Mouse (Mus musculus) forebrain, postnatal 0 days (tissue): ENCODE measurements around the gene Dazap1. TPM values are rescaled to one million over a fixed set of nuclear protein-coding genes. Genes with fewer than 3 reads are reported as not detected.
"Not testable (repeated sequence)": the region's sequence is repeated elsewhere in the genome, so short reads cannot be mapped to it uniquely, and the experiment has no call there.

Source experiments
- ATAC-seq: fragments of 200-750 bp; cut with Nextera tagmentation; 2 replicates; pipeline ENCODE4 v1.8.0; 2017; ENCODE audit warnings: mild to moderate bottlenecking, moderate library complexity
- DNase-seq: peaks from one replicate; pipeline ENCODE4 v3.0.0-alpha.2; 2015
- H3K27ac ChIP-seq: fragments of 300-500 bp; sonication (generic); 2 replicates; pipeline ENCODE4 v1.5.1; 2014; ENCODE audit warnings: low read depth, mild to moderate bottlenecking, antibody characterized with exemption, low read length, moderate library complexity, mixed read lengths
- H3K27me3 ChIP-seq: fragments of 300-500 bp; sonication (generic); 2 replicates; pipeline ENCODE4 v1.6.1; 2014; ENCODE audit warnings: mild to moderate bottlenecking, low read length, mixed read lengths; ENCODE audit not compliant: insufficient read depth
- H3K36me3 ChIP-seq: fragments of 300-500 bp; sonication (generic); 2 replicates; pipeline ENCODE4 v1.6.1; 2014; ENCODE audit warnings: mild to moderate bottlenecking, moderate library complexity; ENCODE audit not compliant: insufficient read depth
- H3K4me1 ChIP-seq: fragments of 300-500 bp; sonication (generic); 2 replicates; pipeline ENCODE4 v1.6.1; 2014; ENCODE audit warnings: antibody characterized with exemption; ENCODE audit not compliant: insufficient read depth
- H3K4me2 ChIP-seq: fragments of 300-500 bp; sonication (generic); 2 replicates; pipeline ENCODE4 v1.6.1; 2014; ENCODE audit warnings: low read depth, mild to moderate bottlenecking, moderate library complexity
- H3K4me3 ChIP-seq: fragments of 300-500 bp; sonication (generic); 2 replicates; pipeline ENCODE4 v1.5.1; 2014; ENCODE audit warnings: low read depth, low read length, mixed read lengths
- H3K9ac ChIP-seq: fragments of 300-500 bp; sonication (generic); 2 replicates; pipeline ENCODE4 v1.6.1; 2014; ENCODE audit warnings: mild to moderate bottlenecking
- H3K9me3 ChIP-seq: fragments of 300-500 bp; sonication (generic); 2 replicates; pipeline ENCODE4 v1.6.1; 2016; ENCODE audit warnings: low read length
- CTCF ChIP-seq: sonication (generic); IDR thresholded peaks from 2 replicates; pipeline ENCODE4 v1.5.1; 2016; ENCODE audit warnings: antibody characterized with exemption, control low read depth, low read depth
- WGBS: fragments of 180-500 bp; shearing (Covaris S2); extraction: QIAGEN DNeasy Blood & Tissue Kit; methylation state at CpG from one replicate; pipeline ENCODE4 v1.1.7; 2014; 5-methylcytosine and 5-hydroxymethylcytosine counted together
- polyA plus RNA-seq: library from polyadenylated mRNA; unstranded; fragments of >200 nt; fragmentation: Nextera tagmentation; extraction: Ambion mirVana; gene quantifications from 2 replicates; pipeline ENCODE4 v1.2.1, GENCODE M21; 2015
- total RNA-seq: library from RNA; depleted of rRNA; stranded (reverse); fragments of >200 nt; gene quantifications from 2 replicates; pipeline ENCODE4 v1.2.3, GENCODE M21; 2014; rRNA removed

Dazap1 gene
- total RNA-seq (120 and 122 TPM in 2 replicates), polyA plus RNA-seq (42.4 and 46.1 TPM in 2 replicates)

DNA sequence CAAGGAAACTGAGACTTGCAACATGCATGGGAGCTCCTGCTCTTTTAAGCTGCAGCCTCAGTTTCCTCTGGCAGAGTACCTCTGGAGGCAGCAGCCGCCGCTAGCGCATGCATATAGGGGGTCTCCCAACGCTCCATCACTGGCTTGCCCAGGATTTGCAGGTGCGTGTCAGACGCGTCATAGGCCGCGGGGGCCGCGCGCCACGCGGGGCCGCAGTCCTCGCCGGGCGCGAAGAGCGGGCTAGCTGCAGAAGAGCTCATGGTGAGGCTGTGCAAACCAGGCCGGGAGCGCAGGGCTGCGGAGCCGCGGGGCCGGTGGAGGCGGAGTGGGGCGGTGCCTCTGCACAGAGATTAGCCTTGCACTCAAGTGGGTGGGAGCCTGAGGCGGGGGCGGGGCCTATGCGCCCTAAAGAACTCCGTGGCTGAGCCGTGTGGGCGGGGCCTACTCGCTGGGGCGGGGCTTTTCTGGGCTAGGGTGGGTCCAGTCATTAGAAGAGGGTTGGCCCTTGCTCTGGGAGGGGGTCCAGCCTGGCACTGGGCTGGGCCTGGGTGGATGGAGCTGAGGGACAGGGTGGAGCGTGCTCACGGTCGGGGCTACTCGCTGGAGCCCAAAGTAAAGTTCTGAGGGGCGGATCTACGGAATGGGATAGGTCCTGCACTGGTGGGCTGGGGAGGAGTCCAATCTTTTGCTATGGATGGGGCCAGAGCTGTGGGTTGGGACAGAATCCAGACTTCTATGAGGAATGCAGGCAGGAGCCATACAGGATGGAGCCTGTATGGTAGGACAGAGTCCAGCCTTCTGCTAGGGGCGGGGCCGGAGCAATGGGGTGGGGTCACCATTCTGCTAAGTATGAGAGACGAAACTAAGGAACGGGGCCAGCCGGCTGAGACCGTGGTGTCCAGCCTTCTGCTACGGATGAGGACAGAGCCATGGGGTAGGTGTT lies at the start of gene Dazap1, which contains the start of gene Gamt:
Gene Dazap1 (plus strand): TSS at position 845 of the 943 bp plus-strand sequence.
Gene Gamt (minus strand): TSS at position 371 of the 943 bp plus-strand sequence.
- peak; percentile 4; the same call in 1 of the 2 replicates for TF ChIP-seq CTCF
- H3K4me2 ChIP-seq, result peak within 1 kb of the TSS; percentile 79
- ATAC-seq (peak; percentile 75), DNase-seq (peak; percentile 93)
- 1% methylated on average over 45 of the region's 49 CpGs for WGBS
- peak within 1 kb of the TSS; percentile 79 for H3K27ac ChIP-seq
- H3K4me3 ChIP-seq, result peak within 1 kb of the TSS; percentile 40
- H3K9me3 ChIP-seq, result no peaks in the 10 kb centered on the region
- no peaks in the 10 kb centered on the region for H3K27me3 ChIP-seq
- peaks cover 8% of the 10 kb centered on the region; the same call in 1 of the 2 replicates for H3K4me1 ChIP-seq
- peaks cover 18% of the 10 kb centered on the region for H3K36me3 ChIP-seq
- peak within 1 kb of the TSS; percentile 47 for H3K9ac ChIP-seq

DNA sequence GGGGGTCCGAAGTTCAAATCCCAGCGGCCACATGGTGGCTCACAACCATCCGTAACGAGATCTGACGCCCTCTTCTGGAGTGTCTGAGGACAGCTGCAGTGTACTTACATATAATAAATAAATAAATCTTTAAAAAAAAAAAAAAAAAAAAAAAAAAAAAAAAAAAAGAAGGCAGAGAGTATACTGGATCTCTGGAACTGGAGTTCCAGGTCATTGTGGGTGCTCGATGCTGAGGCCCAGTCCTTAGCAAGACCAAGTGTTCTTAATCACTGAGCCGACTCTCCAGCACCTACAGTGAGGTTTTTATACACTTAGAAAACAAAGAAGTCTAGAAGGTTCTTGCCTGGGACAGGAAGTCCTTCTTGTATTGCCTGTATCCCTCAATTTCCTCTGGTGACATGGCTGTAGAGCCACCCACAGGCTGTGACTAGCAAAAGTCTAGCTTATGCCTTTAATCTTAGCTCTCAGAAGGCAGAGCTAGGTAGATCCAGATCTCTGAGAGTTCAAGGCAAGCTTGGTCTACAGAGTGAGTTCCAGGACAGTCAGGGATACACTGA lies 49.7 kb upstream of the Dazap1 start:
- H3K27ac ChIP-seq, ATAC-seq, H3K9ac ChIP-seq, H3K4me1 ChIP-seq, H3K4me3 ChIP-seq, DNase-seq, H3K9me3 ChIP-seq, H3K27me3 ChIP-seq, H3K4me2 ChIP-seq, H3K36me3 ChIP-seq: not testable (repeated sequence)
- WGBS, result 70% methylated on average over 7 of the region's 7 CpGs

GRCm38 (mm10) chr10:80215048-80215772 lies 46.1 kb upstream of the Dazap1 start:
- WGBS, result 19% methylated on average over 16 of the region's 16 CpGs
- DNase-seq, result no peak
- ATAC-seq, result no peak
- Histone ChIP-seq H3K27ac (0 out of 2 replicates have a peak overlapping the region, but pooled peaks have one; percentile 21), H3K4me2 (no peak overlapping the region), H3K27me3 (no peaks in the 10 kb centered on the region), H3K4me1 (no peaks in the 10 kb centered on the region), H3K9ac (peak overlapping the region; percentile 28; the same call in 1 of the 2 replicates), H3K36me3 (no peaks in the 10 kb centered on the region), H3K4me3 (no peak overlapping the region), H3K9me3 (no peaks in the 10 kb centered on the region)
- TF ChIP-seq CTCF, result no peak

- TF ChIP-seq CTCF, result no peak
- WGBS, result 44% methylated on average over 6 of the region's 9 CpGs
These were observed 40.6 kb upstream of the Dazap1 start for GRCm38 (mm10) chr10:80220676-80221075.

DNA sequence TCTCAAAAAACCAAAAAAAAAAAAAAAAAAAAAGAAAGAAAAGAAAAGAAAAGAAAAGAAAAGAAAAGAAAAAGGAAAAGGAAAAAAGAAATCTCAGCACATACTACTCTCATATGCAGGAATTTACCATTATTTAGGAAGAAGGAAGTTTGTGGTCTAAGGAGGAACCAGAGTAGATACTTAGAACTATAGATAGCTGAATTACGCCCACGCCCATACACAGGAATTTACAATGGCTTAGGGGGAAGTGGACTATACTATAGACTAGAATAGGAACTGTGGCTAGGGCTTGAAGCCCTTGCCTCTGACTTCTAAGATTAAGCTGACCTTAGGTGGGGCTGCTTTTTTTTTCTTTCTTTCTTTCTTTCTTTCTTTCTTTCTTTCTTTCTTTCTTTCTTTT lies 38.1 kb upstream of the Dazap1 start:
- not testable (repeated sequence) for H3K4me3 ChIP-seq, ATAC-seq, H3K36me3 ChIP-seq, H3K9me3 ChIP-seq, H3K9ac ChIP-seq, H3K27me3 ChIP-seq, H3K27ac ChIP-seq, DNase-seq, H3K4me2 ChIP-seq
- H3K4me1 ChIP-seq, result peaks cover 13% of the 10 kb centered on the region
- 93% methylated on average over 2 of the region's 2 CpGs for WGBS

More at GRCm38 (mm10) chr10:80220676-80221075, 40.6 kb upstream of the Dazap1 start:
- Histone ChIP-seq H3K4me3 (no peak overlapping the region), H3K9me3 (no peaks in the 10 kb centered on the region), H3K4me1 (no peaks in the 10 kb centered on the region), H3K9ac (no peak overlapping the region), H3K27ac (no peak overlapping the region), H3K36me3 (no peaks in the 10 kb centered on the region), H3K27me3 (no peaks in the 10 kb centered on the region), H3K4me2 (no peak overlapping the region)
- ATAC-seq, result no peak
- DNase-seq, result no peak

DNA sequence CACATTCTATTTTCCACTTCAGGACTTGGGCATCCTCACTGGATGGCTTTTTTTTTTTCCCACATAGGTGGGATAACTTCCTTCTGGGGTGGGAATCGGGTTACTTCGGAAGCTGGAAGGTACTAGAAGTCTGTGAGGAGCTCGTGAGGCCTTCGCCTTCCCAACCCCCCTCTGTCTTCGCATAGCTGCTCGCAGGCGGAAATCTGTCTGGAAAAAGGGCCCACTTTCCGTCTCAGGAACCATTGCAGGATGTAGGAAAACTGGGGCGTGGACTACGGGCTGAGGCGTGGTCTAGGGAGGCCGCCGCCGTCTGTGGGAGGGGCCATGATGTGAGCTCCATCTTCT lies 35.2 kb upstream of the Dazap1 start:
- ATAC-seq, result no peak

More for the DNA sequence above, 35.2 kb upstream of the Dazap1 start:
- peaks cover 6% of the 10 kb centered on the region for H3K36me3 ChIP-seq
- H3K9me3 ChIP-seq, result no peaks in the 10 kb centered on the region
- WGBS, result 1% methylated on average over 14 of the region's 14 CpGs
- peak overlapping the region; percentile 92 for H3K4me2 ChIP-seq
- DNase-seq, result no peak
- no peak for TF ChIP-seq CTCF
- H3K9ac ChIP-seq, result peak overlapping the region; percentile 91; the same call in 1 of the 2 replicates
- peaks cover 19% of the 10 kb centered on the region for H3K4me1 ChIP-seq
- no peaks in the 10 kb centered on the region for H3K27me3 ChIP-seq
- peak overlapping the region; percentile 82 for H3K4me3 ChIP-seq
- H3K27ac ChIP-seq, result peak overlapping the region; percentile 93
